Mouse (Mus musculus) C2C12 (cell line): ENCODE measurements around the gene Rtf1.

Source experiments
- CTCF ChIP-seq: IDR thresholded peaks from one replicate; pipeline ENCODE4 v1.5.1; 2011; ENCODE audit not compliant: control insufficient read depth, insufficient read depth, insufficient read length
- FOSL1 ChIP-seq: IDR thresholded peaks from one replicate; pipeline ENCODE4 v1.8.0; 2011; ENCODE audit warnings: mild to moderate bottlenecking, low read length; ENCODE audit not compliant: poor library complexity, insufficient read depth, severe bottlenecking
- MYOD1 ChIP-seq: IDR thresholded peaks from one replicate; pipeline ENCODE4 v1.6.1; 2011; ENCODE audit warnings: low read depth; ENCODE audit not compliant: control insufficient read depth, insufficient read length

DNA sequence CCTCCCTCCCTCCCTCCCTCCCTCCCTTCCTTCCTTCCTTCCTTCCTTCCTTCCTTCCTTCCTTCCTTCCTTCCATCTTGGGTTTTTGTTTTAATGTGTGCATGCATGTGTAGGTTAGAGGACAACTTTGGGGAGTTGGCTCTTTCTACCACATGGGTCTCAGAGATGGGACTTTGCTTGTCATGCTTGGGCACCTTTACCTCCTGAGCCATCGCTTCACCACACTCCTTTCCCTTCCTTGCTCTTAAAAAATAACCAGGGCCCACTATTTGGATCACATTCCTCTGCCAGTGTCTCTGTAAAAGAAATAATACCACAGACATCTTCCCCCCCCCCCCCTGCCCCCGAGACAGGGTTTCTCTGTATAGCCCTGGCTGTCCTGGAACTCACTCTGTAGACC, 8.8 kb downstream of the Rtf1 start:
- TF ChIP-seq CTCF: no peak
- no peak for TF ChIP-seq MYOD1
- no peak for TF ChIP-seq FOSL1
